Mouse (Mus musculus): ENCODE data around the gene Abcf3.

Gene Abcf3

GRCm38 (mm10) chr16:20539649-20540048 is 8.7 kb upstream of the Abcf3 start:
- in situ Hi-C loops (cut with MboI; ENCODE audit: low sequenced_read_pairs): no loop called here

- in situ Hi-C loops (cut with MboI; ENCODE audit: low sequenced_read_pairs): no loop called here
Observed at GRCm38 (mm10) chr16:20540438-20540837, 7.9 kb upstream of the Abcf3 start.

GRCm38 (mm10) chr16:20545696-20546095 is 2.7 kb upstream of the Abcf3 start:
- in situ Hi-C loops (cut with MboI; ENCODE audit: low sequenced_read_pairs): no loop called here

GRCm38 (mm10) chr16:20547423-20547822 is 954 bp upstream of the Abcf3 start:
- in situ Hi-C loops (cut with MboI; ENCODE audit: low sequenced_read_pairs): no loop called here

GRCm38 (mm10) chr16:20549161-20549560 is 784 bp downstream of the Abcf3 start:
- in situ Hi-C loops (cut with MboI; ENCODE audit: low sequenced_read_pairs): no loop called here

GRCm38 (mm10) chr16:20551691-20552090 is 3.3 kb downstream of the Abcf3 start:
- in situ Hi-C loops (cut with MboI; ENCODE audit: low sequenced_read_pairs): no loop called here

GRCm38 (mm10) chr16:20552594-20552993 is 4.2 kb downstream of the Abcf3 start:
- in situ Hi-C loops (cut with MboI; ENCODE audit: low sequenced_read_pairs): no loop called here

GRCm38 (mm10) chr16:20555000-20555399 is 6.6 kb downstream of the Abcf3 start:
- in situ Hi-C loops (cut with MboI; ENCODE audit: low sequenced_read_pairs): no loop called here

- in situ Hi-C loops (cut with MboI; ENCODE audit: low sequenced_read_pairs): no loop called here
Observed at GRCm38 (mm10) chr16:20557381-20557780, 9.0 kb downstream of the Abcf3 start.

GRCm38 (mm10) chr16:20565075-20565474 is 16.7 kb downstream of the Abcf3 start:
- in situ Hi-C loops (cut with MboI; ENCODE audit: low sequenced_read_pairs): no loop called here

- in situ Hi-C loops (cut with MboI; ENCODE audit: low sequenced_read_pairs): no loop called here
Observed at GRCm38 (mm10) chr16:20589366-20589938, 41.1 kb downstream of the Abcf3 start, which contains the start of gene Vwa5b2. Gene Vwa5b2 (plus strand): TSS chr16:20589471.

- in situ Hi-C loops (cut with MboI; ENCODE audit: low sequenced_read_pairs): no loop called here
Observed at GRCm38 (mm10) chr16:20589939-20590679, 41.7 kb downstream of the Abcf3 start.

- in situ Hi-C loops (cut with MboI; ENCODE audit: low sequenced_read_pairs): no loop called here
Observed at GRCm38 (mm10) chr16:20590680-20591038, 42.3 kb downstream of the Abcf3 start.

- in situ Hi-C loops (cut with MboI; ENCODE audit: low sequenced_read_pairs): no loop called here
Observed at GRCm38 (mm10) chr16:20591076-20591705, 42.8 kb downstream of the Abcf3 start.

- in situ Hi-C loops (cut with MboI; ENCODE audit: low sequenced_read_pairs): no loop called here
Observed at GRCm38 (mm10) chr16:20595060-20595673, 46.8 kb downstream of the Abcf3 start.

- in situ Hi-C loops (cut with MboI; ENCODE audit: low sequenced_read_pairs): no loop called here
Observed at GRCm38 (mm10) chr16:20595737-20596136, 47.4 kb downstream of the Abcf3 start.

- in situ Hi-C loops (cut with MboI; ENCODE audit: low sequenced_read_pairs): no loop called here
Observed at GRCm38 (mm10) chr16:20596687-20597441, 48.5 kb downstream of the Abcf3 start.

GRCm38 (mm10) chr16:20600511-20600910 is 52.1 kb downstream of the Abcf3 start:
- in situ Hi-C loops (cut with MboI; ENCODE audit: low sequenced_read_pairs): no loop called here

GRCm38 (mm10) chr16:20604705-20605104 is 56.3 kb downstream of the Abcf3 start:
- in situ Hi-C loops (cut with MboI; ENCODE audit: low sequenced_read_pairs): no loop called here

GRCm38 (mm10) chr16:20610501-20611356 is 62.4 kb downstream of the Abcf3 start:
- in situ Hi-C loops (cut with MboI; ENCODE audit: low sequenced_read_pairs): no loop called here

All from CH12F3 (cell line).